Mouse (Mus musculus) kidney, embryonic 16.5 days (tissue): ENCODE measurements around the gene Faim2. TPM values are rescaled to one million over a fixed set of nuclear protein-coding genes. Genes with fewer than 3 reads are reported as not detected.

Source experiments
- ATAC-seq: fragments of 200-750 bp; cut with Nextera tagmentation; 2 replicates; pipeline ENCODE4 v1.8.0; 2017; ENCODE audit warnings: moderate TSS enrichment; ENCODE audit not compliant: low FRiP score, low TSS enrichment
- H3K27ac ChIP-seq: fragments of 300-500 bp; sonication (generic); 2 replicates; pipeline ENCODE4 v1.5.1; 2014; ENCODE audit warnings: low read length
- H3K27me3 ChIP-seq: fragments of 300-500 bp; sonication (generic); 2 replicates; pipeline ENCODE4 v1.6.1; 2014; ENCODE audit warnings: low read length, control low read depth, mixed read lengths; ENCODE audit not compliant: insufficient read depth
- H3K36me3 ChIP-seq: fragments of 300-500 bp; sonication (generic); 2 replicates; pipeline ENCODE4 v1.6.1; 2014; ENCODE audit warnings: low read length, control low read depth, mixed read lengths; ENCODE audit not compliant: insufficient read depth
- H3K4me1 ChIP-seq: fragments of 300-500 bp; sonication (generic); 2 replicates; pipeline ENCODE4 v1.6.1; 2014; ENCODE audit warnings: low read length, control low read depth, mixed read lengths; ENCODE audit not compliant: insufficient read depth
- H3K4me2 ChIP-seq: fragments of 300-500 bp; sonication (generic); replicated peaks from 2 replicates; pipeline ENCODE4 v1.6.1; 2014; ENCODE audit warnings: low read depth, low read length
- H3K4me3 ChIP-seq: fragments of 300-500 bp; sonication (generic); 2 replicates; pipeline ENCODE4 v1.5.1; 2014; ENCODE audit warnings: mild to moderate bottlenecking, low read length
- H3K9ac ChIP-seq: fragments of 300-500 bp; sonication (generic); replicated peaks from 2 replicates; pipeline ENCODE4 v1.6.1; 2014; ENCODE audit warnings: low read length
- H3K9me3 ChIP-seq: fragments of 300-500 bp; sonication (generic); 2 replicates; pipeline ENCODE4 v1.6.1; 2016; ENCODE audit warnings: low read length, control low read depth
- WGBS: fragments of 180-500 bp; shearing (Covaris S2); extraction: QIAGEN DNeasy Blood & Tissue Kit; methylation state at CpG from one replicate; pipeline ENCODE4 v1.1.7; 2014; 5-methylcytosine and 5-hydroxymethylcytosine counted together
- polyA plus RNA-seq: library from polyadenylated mRNA; unstranded; fragments of >200 nt; fragmentation: Nextera tagmentation; extraction: Ambion mirVana; gene quantifications from 2 replicates; pipeline ENCODE4 v1.2.1, GENCODE M21; 2015

Faim2 gene
- polyA plus RNA-seq, 1 experiment from 2014 or later, result 0.32 TPM

DNA sequence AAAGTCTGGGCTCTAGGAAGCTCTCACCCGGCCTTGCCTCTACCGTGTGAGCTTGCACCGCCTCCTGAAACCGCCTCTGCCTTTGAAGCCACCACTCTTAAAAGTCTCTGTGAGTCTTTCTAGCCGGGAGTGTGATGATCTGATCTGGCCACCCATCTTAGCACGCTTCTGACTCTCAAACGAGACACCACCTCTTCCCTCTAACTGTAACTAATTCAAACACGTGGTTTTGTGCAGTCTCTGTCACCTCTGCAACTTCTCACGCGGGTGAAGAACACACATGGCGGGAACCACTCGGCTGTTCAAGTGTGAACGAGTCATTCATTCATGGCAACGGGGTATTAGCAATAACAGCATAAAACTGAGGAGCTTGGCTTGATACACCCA lies 56.3 kb downstream of the Faim2 start:
- Histone ChIP-seq H3K9ac (no peak overlapping the region), H3K36me3 (peaks cover 8% of the 10 kb centered on the region), H3K4me2 (no peak overlapping the region), H3K4me3 (no peak overlapping the region), H3K27ac (no peak overlapping the region), H3K9me3 (no peaks in the 10 kb centered on the region), H3K27me3 (no peaks in the 10 kb centered on the region), H3K4me1 (peaks cover 19% of the 10 kb centered on the region)
- WGBS, result 71% methylated on average over 14 of the region's 14 CpGs
- no peak for ATAC-seq

DNA sequence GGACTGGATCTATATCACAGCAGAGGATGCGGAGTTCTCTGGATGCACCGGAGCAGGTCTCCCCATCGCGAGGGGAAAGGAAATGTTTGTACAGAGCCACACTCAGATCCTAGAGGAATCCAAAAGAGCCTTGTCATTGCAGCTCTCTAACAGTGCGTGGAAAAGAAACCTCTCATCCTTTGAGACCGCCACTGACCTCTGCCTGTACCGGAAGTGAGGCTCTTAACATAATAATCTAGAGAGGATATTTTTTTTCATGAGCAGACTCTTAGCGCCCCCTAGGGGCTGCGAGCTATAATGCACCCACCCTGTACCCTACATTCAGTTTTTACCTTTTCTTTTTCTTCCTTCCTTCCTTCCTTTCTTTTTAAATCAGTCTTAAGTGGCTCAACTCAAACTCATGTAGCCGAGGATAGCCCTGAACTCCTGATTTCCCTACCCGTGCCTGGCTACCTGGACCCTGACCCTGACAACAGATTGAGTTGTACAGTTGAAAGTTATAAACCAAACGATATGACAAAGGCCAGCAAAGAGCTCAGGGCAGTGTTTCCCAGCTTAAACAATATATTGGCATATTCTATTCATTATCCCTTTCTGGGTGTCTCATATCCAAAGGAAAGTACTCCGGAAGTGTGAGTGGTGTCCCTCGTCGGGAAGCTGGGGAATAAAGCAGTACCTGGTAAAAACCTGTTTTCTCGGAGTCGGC lies 56.8 kb downstream of the Faim2 start:
- Histone ChIP-seq H3K4me2 (no peak overlapping the region), H3K9me3 (no peaks in the 10 kb centered on the region), H3K36me3 (peaks cover 8% of the 10 kb centered on the region), H3K27me3 (no peaks in the 10 kb centered on the region), H3K4me1 (peaks cover 19% of the 10 kb centered on the region), H3K27ac (peak overlapping the region; percentile 5; the same call in 1 of the 2 replicates), H3K9ac (no peak overlapping the region), H3K4me3 (no peak overlapping the region)
- no peak for ATAC-seq
- 60% methylated on average over 17 of the region's 17 CpGs for WGBS

- Histone ChIP-seq H3K4me2 (no peak overlapping the region), H3K9me3 (no peaks in the 10 kb centered on the region), H3K27ac (peak overlapping the region; percentile 16; the same call in 1 of the 2 replicates), H3K9ac (no peak overlapping the region), H3K4me1 (peaks cover 19% of the 10 kb centered on the region), H3K27me3 (no peaks in the 10 kb centered on the region), H3K36me3 (peaks cover 8% of the 10 kb centered on the region), H3K4me3 (no peak overlapping the region)
- 82% methylated on average over 31 of the region's 31 CpGs for WGBS
- no peak for ATAC-seq
Observed at GRCm38 (mm10) chr15:99470224-99470761, 57.7 kb downstream of the Faim2 start.

DNA sequence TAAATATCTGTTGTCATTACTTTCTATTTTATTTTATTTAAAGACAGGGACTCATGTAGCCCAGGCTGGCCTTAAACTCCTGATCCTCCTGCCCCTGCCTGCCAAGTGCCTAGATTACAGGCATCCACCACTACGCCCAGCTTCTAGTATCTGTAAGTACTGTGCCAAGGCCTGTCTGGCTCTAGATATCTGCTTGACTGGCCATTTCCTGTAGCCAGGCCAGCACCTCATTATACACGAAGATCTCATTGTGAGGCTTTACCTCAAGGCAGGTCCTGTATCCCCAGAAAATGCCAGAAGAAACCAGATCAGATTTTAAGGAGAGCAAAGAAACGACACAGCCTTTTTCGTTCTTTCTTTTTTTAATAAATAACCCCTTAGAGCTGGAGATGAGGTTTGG lies 58.2 kb downstream of the Faim2 start:
- Histone ChIP-seq H3K4me2 (no peak overlapping the region), H3K27ac (peak overlapping the region; percentile 16; the same call in 1 of the 2 replicates), H3K9me3 (no peaks in the 10 kb centered on the region), H3K4me3 (no peak overlapping the region), H3K27me3 (no peaks in the 10 kb centered on the region), H3K9ac (no peak overlapping the region), H3K4me1 (peaks cover 16% of the 10 kb centered on the region), H3K36me3 (peaks cover 8% of the 10 kb centered on the region)
- 81% methylated on average over 4 of the region's 4 CpGs for whole genome bisulfite sequencing
- ATAC-seq, result no peak

DNA sequence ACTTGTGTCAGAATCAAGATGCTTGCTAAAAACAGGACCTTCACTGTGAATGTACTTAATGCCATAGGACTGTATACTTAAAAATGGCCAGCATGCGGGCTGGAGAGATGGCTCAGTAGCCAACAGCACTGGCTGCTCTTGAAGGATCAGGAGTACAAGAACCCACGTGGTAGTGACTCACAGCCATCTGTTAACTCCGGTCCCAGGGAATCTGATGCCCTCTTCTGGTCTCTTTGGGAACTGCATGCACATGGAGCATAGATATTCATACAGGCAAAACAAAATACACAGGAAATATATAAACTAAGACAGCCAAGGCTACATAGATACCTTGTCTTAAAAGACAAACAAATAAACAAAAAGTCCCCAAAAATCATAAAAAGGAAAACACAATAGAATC lies 58.9 kb downstream of the Faim2 start:
- no peak overlapping the region for H3K9ac ChIP-seq
- WGBS, result 44% methylated on average over 3 of the region's 3 CpGs

DNA sequence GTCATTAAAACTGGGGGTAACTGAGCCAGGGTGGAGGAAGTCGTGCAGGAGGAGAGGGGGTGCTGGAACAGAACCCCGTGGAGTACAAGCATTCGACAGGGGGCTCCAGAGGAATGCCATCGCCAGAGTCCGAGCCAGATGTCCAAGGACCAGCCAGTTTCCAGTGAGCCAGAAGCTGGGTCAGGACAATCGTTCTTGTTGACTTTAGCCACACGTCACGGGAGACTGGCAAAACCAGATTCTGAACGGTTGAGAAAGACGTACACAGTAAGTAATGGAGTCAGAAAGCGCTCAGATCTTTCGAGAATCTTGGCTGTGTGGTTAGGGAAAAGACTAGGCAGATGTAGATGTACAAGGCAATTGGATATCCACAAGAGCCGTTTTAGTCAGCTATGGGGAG lies 64.8 kb downstream of the Faim2 start:
- Histone ChIP-seq H3K27me3 (no peaks in the 10 kb centered on the region), H3K4me1 (peaks cover 8% of the 10 kb centered on the region), H3K4me2 (no peak overlapping the region), H3K4me3 (no peak overlapping the region), H3K9me3 (no peaks in the 10 kb centered on the region), H3K36me3 (no peaks in the 10 kb centered on the region), H3K9ac (no peak overlapping the region), H3K27ac (no peak overlapping the region)
- WGBS, result 65% methylated on average over 13 of the region's 13 CpGs
- ATAC-seq, result no peak

More for the DNA sequence above, 58.9 kb downstream of the Faim2 start:
- Histone ChIP-seq H3K9me3 (no peaks in the 10 kb centered on the region), H3K27ac (no peak overlapping the region), H3K27me3 (no peaks in the 10 kb centered on the region), H3K4me2 (no peak overlapping the region), H3K4me1 (peaks cover 15% of the 10 kb centered on the region), H3K4me3 (no peak overlapping the region), H3K36me3 (peaks cover 8% of the 10 kb centered on the region)
- ATAC-seq, result no peak

DNA sequence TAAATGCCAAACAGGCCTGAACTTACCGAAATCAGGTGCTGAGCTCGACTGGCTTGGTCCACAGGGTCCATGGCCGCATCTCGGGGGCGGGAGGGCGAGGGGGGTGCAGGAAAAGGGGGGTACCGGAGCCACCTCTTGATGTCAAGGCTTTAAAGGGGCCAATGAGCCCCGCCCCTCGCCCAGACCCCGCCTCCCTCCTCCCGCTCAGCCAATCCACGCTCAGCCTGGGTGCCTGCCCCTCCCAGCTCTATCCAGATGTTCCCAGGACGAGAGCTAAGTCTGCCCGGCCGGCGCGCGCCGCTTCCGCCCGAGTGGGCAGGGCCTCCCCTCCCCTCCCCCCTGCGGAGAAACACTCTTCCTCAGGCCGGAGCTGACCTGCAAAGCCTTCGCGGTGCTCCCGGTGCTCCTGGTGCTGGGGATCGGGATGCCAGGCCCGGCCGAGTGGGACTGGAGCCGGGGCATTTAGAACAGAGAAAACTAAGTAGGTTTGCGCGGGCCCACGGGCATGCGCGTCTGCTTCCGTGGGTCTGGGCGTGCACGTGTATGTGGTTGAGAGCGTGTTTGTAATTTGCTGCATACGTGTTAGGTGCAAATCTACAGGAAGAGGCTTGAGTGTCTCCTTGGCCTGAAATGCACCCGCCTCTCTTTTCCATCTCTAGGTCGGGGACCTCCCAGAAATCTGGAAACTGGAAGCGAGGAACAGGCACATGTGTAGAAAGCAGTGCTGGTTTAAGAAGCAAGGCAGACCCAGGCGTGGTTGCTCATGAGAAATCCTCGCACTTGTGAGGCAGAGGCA lies 70.2 kb downstream of the Faim2 start, which contains the start of gene Nckap5l:
TSS of gene Nckap5l (minus strand) at position 143 of the 796 bp plus-strand sequence.
- WGBS, result under 1% methylated on average over 45 of the region's 45 CpGs
- Histone ChIP-seq H3K36me3 (no peaks in the 10 kb centered on the region), H3K9me3 (no peaks in the 10 kb centered on the region), H3K27me3 (no peaks in the 10 kb centered on the region), H3K4me3 (peak within 1 kb of the TSS; percentile 78), H3K27ac (peak within 1 kb of the TSS; percentile 88), H3K4me2 (peak within 1 kb of the TSS; percentile 68), H3K9ac (peak within 1 kb of the TSS; percentile 78), H3K4me1 (peaks cover 20% of the 10 kb centered on the region)
- ATAC-seq, result peak; percentile 96

DNA sequence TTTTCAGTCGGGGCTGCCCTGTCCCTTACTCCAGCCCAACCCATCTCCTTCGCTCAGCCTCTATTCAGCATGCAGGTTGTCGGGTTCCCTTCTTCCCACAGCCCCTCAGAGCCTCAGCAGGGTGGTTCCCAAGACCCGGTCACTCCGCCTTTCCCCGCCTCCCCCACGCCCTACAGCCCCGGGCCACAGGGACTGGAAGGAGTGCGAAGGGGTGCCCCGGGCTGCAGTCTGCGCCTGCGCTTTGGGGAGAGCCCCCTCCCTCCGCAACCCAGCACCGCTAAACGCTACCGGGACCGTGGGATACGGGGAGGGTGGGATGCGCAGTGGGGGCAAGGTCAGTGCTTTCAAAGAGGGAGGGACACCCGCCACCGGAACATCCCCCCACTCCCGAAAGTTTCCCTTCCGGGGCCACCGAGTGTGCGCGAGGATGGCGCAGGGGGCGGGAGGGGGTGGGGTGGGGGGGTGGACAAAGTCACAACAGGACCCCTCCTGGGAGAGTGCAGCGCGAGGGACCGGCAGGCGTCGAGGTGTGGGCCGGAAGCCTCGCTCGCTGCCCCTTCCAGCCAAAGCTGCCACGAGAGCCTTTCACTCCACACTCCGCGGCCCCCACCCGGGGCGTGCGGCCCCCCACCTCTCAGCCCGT lies 70.9 kb downstream of the Faim2 start:
- Histone ChIP-seq H3K4me3 (peak overlapping the region; percentile 78), H3K36me3 (no peaks in the 10 kb centered on the region), H3K9me3 (no peaks in the 10 kb centered on the region), H3K4me2 (peak overlapping the region; percentile 68), H3K4me1 (peaks cover 20% of the 10 kb centered on the region), H3K27me3 (no peaks in the 10 kb centered on the region), H3K9ac (peak overlapping the region; percentile 78), H3K27ac (peak overlapping the region; percentile 88)
- 0% methylated on average over 41 of the region's 43 CpGs for WGBS
- ATAC-seq, result peak; percentile 77

- Histone ChIP-seq H3K9ac (peak overlapping the region; percentile 78), H3K9me3 (no peaks in the 10 kb centered on the region), H3K27ac (peak overlapping the region; percentile 88), H3K4me2 (peak overlapping the region; percentile 68), H3K27me3 (no peaks in the 10 kb centered on the region), H3K4me3 (peak overlapping the region; percentile 78), H3K36me3 (no peaks in the 10 kb centered on the region), H3K4me1 (peaks cover 20% of the 10 kb centered on the region)
- 14% methylated on average over 7 of the region's 7 CpGs for WGBS
- no peak for ATAC-seq
Observed at GRCm38 (mm10) chr15:99456338-99456962, 71.5 kb downstream of the Faim2 start.
